Mouse (Mus musculus): Measurements from ENCODE around the gene Zfp672.

The Zfp672 gene

DNA sequence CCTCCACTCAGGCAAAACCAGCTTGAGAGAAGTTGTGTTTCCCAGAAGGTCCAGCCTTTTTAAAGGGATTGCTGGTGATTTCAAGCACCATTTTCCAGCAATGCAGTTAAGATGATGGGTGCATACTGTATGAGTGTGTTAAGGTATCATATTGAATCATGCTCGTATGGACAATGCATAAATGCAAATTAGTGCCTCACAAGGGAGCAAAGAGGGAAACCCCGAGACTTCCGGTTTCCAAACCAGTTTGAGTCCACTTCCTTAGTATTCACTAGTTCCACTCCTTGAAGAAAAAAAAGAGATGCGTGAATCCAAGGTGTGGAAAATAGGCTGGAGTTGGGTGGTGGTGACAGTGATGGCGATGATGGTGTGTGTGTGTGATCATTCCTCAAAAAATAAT is 47.6 kb downstream of the Zfp672 start:
- no peak for DNase-seq (ENCODE audit: low spot score in 2 of 2)

GRCm38 (mm10) chr11:58281970-58282496 is 48.1 kb downstream of the Zfp672 start:
- no peak for DNase-seq (ENCODE audit: low spot score in 2 of 2)

- no peak for DNase-seq (ENCODE audit: low spot score in 2 of 2)
Measured at GRCm38 (mm10) chr11:58275756-58276155, 54.4 kb downstream of the Zfp672 start.

GRCm38 (mm10) chr11:58274572-58274971 is 55.6 kb downstream of the Zfp672 start, which contains the start of gene 4930438A08Rik:
Gene 4930438A08Rik, plus strand, starts transcription at chr11:58274799.
- DNase-seq (ENCODE audit: low spot score in 2 of 2), result peak in 1 of 2 experiments; percentile 21

- DNase-seq (ENCODE audit: low spot score in 2 of 2), result no peak
Measured at GRCm38 (mm10) chr11:58268285-58268684, 61.9 kb downstream of the Zfp672 start.

Measured in spleen, postnatal 10 days (tissue).